Mouse (Mus musculus) embryonic facial prominence, embryonic 10.5 days (tissue): Measurements from ENCODE around the gene Def8. TPM values are rescaled to one million over a fixed set of nuclear protein-coding genes. Genes with fewer than 3 reads are reported as not detected.
A peak's percentile ranks its signal among the peaks of the same experiment; 100 is the strongest.

Experiments used
- DNase-seq: peaks from one replicate; pipeline ENCODE4 v3.0.0-alpha.2; 2017; ENCODE audit warnings: low spot score
- H3K27ac ChIP-seq: fragments of 300-500 bp; sonication (generic); replicated peaks from 2 replicates; pipeline ENCODE4 v1.5.1; 2016; ENCODE audit warnings: mild to moderate bottlenecking
- H3K27me3 ChIP-seq: fragments of 300-500 bp; sonication (generic); replicated peaks from 2 replicates; pipeline ENCODE4 v1.6.1; 2016; ENCODE audit warnings: low read depth, mild to moderate bottlenecking; ENCODE audit not compliant: poor library complexity, severe bottlenecking
- H3K36me3 ChIP-seq: fragments of 300-500 bp; sonication (generic); replicated peaks from 2 replicates; pipeline ENCODE4 v1.6.1; 2016; ENCODE audit warnings: mild to moderate bottlenecking, moderate library complexity
- H3K4me1 ChIP-seq: fragments of 300-500 bp; sonication (generic); 2 replicates; pipeline ENCODE4 v1.6.1; 2016
- H3K4me3 ChIP-seq: fragments of 300-500 bp; sonication (generic); 2 replicates; pipeline ENCODE4 v1.5.1; 2016; ENCODE audit warnings: mild to moderate bottlenecking, moderate library complexity
- H3K9me3 ChIP-seq: fragments of 300-500 bp; sonication (generic); 2 replicates; pipeline ENCODE4 v1.6.1; 2016; ENCODE audit warnings: mild to moderate bottlenecking
- WGBS: fragments of 180-500 bp; shearing (Covaris S2); methylation state at CpG from one replicate; pipeline ENCODE4 v1.1.7; 2016; 5-methylcytosine and 5-hydroxymethylcytosine counted together
- polyA plus RNA-seq: library from polyadenylated mRNA; unstranded; fragments of >200 nt; fragmentation: Nextera tagmentation; extraction: Ambion mirVana; gene quantifications from 2 replicates; pipeline ENCODE4 v1.2.1, GENCODE M21; 2016

The Def8 gene
- polyA plus RNA-seq, result 43.5 and 44.5 TPM in 2 replicates

DNA sequence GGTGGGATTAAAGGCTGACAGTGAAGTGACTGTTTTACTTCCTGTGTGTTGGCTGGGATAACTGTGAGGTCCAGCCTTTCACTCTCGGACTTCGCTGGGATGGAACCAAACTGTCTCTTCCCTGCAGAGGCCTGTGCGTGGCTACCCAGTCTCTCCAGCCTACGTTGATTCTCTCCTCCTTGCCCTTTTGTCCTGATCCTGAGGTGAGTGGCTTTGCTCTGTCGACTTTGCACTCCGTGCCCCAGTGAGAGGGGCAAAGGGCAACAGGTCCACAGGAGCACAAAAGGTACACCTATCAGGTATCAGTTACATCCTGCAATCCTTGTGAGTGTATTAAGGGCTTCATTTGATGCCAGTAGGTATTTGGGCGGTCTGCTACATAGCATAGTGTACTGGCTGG is at the start of gene Def8:
TSS of gene Def8 (plus strand) at position 87 of the 400 bp plus-strand sequence.
- Histone ChIP-seq H3K27ac (no peak within 1 kb of the TSS), H3K36me3 (peaks cover 27% of the 10 kb centered on the region), H3K9me3 (peaks cover 19% of the 10 kb centered on the region), H3K4me3 (peak within 1 kb of the TSS; percentile 39), H3K27me3 (peaks cover 6% of the 10 kb centered on the region; the same call in 1 of the 2 replicates), H3K4me1 (peaks cover 6% of the 10 kb centered on the region)
- WGBS, result 67% methylated on average over 7 of the region's 7 CpGs
- no peak for DNase-seq

DNA sequence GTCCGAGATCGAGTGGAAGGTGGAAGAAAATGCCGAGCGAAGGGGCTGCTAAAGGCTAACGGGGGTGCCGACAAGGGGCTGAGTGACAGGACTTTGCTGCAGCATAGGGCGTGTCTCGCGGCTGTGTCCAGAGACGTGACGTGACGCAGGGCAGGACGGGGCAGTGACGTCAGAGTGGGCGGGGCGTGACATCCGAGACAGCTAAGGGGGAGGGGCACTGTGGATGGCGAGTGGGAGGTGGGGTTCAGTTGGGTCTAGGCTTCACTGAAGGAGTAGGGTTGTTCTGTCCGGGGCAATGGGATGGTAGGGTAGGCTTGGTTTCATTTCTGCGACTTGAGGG is 49.1 kb upstream of the Def8 start:
- Histone ChIP-seq H3K27me3 (no peaks in the 10 kb centered on the region), H3K27ac (peak overlapping the region; percentile 91), H3K4me1 (peaks cover 24% of the 10 kb centered on the region), H3K36me3 (peaks cover 28% of the 10 kb centered on the region), H3K9me3 (no peaks in the 10 kb centered on the region), H3K4me3 (peak overlapping the region; percentile 72)
- DNase-seq, result peak; percentile 96
- WGBS, result under 1% methylated on average over 20 of the region's 20 CpGs

DNA sequence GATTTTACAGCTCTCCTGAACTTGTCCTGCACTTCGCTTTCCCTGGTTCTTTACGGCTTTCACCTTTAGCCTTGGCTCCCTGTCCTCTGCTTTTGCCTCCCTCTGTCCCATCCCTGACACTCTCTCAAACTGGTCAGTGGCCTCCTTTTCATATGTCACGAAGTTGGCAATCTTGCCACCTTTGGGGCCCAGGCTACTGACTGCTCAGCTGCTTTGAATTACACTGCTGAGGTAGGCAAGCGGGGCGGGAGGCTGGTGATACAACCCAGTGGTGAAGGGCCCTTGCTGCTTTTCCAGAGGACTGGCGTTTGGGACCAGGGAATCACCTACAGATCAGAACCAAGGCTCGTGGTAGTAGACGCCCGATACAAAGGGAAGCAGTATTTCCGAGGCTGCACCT is 47.6 kb upstream of the Def8 start:
- Histone ChIP-seq H3K4me1 (peaks cover 24% of the 10 kb centered on the region), H3K27me3 (no peaks in the 10 kb centered on the region), H3K9me3 (no peaks in the 10 kb centered on the region), H3K4me3 (no peak overlapping the region), H3K36me3 (peaks cover 33% of the 10 kb centered on the region), H3K27ac (no peak overlapping the region)
- 89% methylated on average over 10 of the region's 10 CpGs for WGBS
- DNase-seq, result no peak

DNA sequence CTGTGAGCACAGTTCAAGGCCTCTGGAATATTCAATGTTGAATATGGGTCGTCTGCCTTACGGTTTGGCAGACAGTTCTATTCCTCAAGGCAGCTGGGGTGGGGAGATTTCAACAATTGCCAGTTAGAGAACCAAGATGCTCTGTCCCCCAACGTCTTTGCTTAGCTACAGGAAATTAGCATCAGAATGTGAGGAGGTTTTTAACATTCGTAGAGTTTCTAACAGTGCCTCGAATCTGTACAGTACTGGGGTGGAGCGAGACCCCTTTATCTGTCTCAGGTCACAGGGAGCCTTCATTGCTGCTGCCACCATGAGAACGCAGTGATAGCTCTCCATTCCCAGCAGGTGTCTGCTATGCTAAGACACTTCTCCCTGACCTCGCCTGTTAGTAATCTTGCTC is 47.2 kb upstream of the Def8 start:
- Histone ChIP-seq H3K4me3 (no peak overlapping the region), H3K27ac (no peak overlapping the region), H3K9me3 (no peaks in the 10 kb centered on the region), H3K36me3 (peaks cover 37% of the 10 kb centered on the region), H3K27me3 (no peaks in the 10 kb centered on the region), H3K4me1 (peaks cover 24% of the 10 kb centered on the region)
- DNase-seq, result no peak
- WGBS, result 73% methylated on average over 8 of the region's 8 CpGs

DNA sequence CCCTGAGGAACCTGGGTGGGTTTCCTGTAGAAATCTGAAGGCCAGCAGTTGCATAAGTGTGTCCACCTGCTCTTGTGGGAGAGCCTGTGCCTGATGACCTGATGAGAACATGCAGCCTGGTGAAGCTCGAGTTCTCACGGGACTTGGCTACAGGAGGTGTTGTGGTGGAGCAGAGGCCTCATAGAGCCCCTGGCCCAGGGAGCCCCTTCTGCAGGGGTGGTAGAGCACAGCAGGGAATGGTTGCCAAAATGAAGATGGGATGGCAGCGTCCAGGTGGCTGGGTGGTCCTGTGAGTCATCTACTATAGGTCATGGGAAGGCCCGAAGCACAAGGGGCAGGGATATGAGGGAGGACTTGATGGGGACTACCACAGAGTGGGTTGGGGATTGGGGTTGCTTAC is 41.6 kb upstream of the Def8 start:
- Histone ChIP-seq H3K36me3 (peaks cover 78% of the 10 kb centered on the region), H3K9me3 (no peaks in the 10 kb centered on the region), H3K27me3 (no peaks in the 10 kb centered on the region), H3K4me1 (no peaks in the 10 kb centered on the region), H3K4me3 (no peak overlapping the region), H3K27ac (no peak overlapping the region)
- 92% methylated on average over 4 of the region's 4 CpGs for WGBS
- DNase-seq, result no peak

DNA sequence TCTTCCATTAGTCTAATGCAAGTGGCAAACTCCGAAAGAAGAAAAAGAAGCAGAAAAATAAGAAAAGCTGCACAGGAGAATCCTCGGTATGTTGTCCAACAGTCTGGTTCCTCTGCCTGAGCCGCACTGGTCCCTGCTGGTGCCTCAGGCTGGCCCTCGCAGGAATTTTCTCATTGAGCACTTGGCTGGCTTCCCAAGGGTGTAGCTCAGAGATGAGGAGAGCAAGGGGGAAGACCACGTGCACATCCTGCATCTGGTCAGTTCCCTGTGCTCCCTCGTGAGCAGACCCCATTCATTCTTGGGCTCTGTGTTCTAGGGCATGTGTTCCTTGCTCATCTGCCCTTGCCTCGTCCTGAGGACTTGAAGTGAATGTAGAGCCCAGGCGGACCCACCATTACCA is 40.8 kb upstream of the Def8 start:
- no peaks in the 10 kb centered on the region for H3K27me3 ChIP-seq
- peaks cover 80% of the 10 kb centered on the region for H3K36me3 ChIP-seq
- DNase-seq, result no peak
- no peak overlapping the region for H3K27ac ChIP-seq
- H3K4me1 ChIP-seq, result no peaks in the 10 kb centered on the region
- WGBS, result 90% methylated on average over 8 of the region's 8 CpGs
- no peak overlapping the region for H3K4me3 ChIP-seq
- H3K9me3 ChIP-seq, result no peaks in the 10 kb centered on the region

DNA sequence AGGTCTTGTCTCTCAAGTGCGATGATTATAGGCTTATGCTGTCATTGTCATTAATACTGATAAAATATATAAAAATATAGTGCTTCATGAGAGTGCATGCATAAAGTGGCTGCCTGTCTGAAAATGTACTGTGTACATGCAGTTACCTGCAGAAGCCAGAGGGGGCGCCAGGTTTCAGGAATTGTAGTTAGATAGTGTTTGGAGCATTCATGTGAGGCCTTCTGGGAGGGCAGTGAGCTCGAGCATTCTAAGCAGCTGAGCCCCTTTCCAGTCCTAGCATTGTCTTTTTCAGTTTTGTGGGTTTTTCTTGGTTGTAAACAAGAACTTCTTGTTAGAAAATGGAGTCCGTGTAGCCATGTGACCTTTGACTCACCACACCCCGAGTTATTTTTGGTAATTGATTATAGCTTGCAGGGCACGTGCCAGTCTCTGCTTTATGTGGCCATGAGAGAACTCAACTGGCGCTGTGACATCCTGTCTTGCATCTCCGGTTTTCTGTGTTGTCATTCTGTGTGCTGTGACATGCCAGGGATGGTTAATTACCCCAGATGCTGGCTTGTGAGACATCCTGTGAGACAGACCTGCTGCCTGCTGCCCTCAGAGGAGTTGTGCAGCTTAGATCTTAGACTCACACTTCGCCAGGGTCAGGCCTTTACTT is 38.3 kb upstream of the Def8 start:
- peak; percentile 40 for DNase-seq
- H3K36me3 ChIP-seq, result peaks cover 94% of the 10 kb centered on the region
- no peaks in the 10 kb centered on the region for H3K9me3 ChIP-seq
- H3K4me1 ChIP-seq, result no peaks in the 10 kb centered on the region
- no peak overlapping the region for H3K27ac ChIP-seq
- H3K4me3 ChIP-seq, result no peak overlapping the region
- no peaks in the 10 kb centered on the region for H3K27me3 ChIP-seq
- WGBS, result 75% methylated on average over 9 of the region's 9 CpGs

DNA sequence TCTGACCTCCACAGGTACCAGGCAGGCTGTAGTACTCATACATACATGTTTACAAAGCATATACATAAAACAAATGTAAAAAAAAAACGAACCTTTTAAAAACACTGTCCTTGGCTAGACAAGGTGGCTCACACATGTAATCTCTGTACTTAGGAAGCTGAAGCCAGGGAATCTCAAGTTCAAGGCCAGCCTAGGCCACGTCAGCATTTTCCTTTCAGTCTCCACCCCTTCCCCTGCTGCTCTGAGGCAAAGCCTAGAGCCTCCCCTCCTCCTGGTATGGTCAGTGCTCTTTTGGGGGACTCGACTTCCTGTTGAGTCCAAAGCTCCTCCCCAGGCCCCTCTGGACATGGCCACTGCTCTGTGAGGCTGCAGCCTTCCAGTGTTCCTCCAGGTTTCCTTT is 36.3 kb upstream of the Def8 start:
- no peak overlapping the region for H3K27ac ChIP-seq
- WGBS, result 73% methylated on average over 3 of the region's 3 CpGs
- H3K27me3 ChIP-seq, result no peaks in the 10 kb centered on the region
- no peak overlapping the region for H3K4me3 ChIP-seq
- DNase-seq, result no peak
- peaks cover 100% of the 10 kb centered on the region for H3K36me3 ChIP-seq
- no peaks in the 10 kb centered on the region for H3K9me3 ChIP-seq
- H3K4me1 ChIP-seq, result no peaks in the 10 kb centered on the region

DNA sequence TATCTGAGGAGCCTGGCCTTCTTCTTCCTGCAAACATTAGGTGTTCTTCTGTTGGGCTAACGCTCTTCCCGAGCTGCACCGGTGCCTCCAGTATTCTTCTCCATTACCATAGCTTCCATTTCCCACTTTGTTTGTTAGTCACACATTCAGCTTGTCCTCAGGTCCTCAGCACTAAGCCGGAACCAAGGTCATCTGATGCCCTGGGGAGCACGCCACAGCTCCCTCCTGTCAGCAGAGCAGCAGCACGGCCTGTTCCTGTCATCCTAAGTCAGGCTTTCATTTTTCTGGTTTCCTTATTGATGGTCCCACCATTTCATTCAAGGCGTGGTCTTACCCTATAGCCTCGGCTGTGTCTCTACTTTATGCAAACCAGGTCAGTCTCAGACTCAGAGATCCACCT is 35.5 kb upstream of the Def8 start:
- Histone ChIP-seq H3K4me3 (no peak overlapping the region), H3K9me3 (no peaks in the 10 kb centered on the region), H3K27ac (no peak overlapping the region), H3K4me1 (no peaks in the 10 kb centered on the region), H3K27me3 (no peaks in the 10 kb centered on the region), H3K36me3 (peaks cover 100% of the 10 kb centered on the region)
- DNase-seq, result no peak
- 89% methylated on average over 8 of the region's 8 CpGs for WGBS

DNA sequence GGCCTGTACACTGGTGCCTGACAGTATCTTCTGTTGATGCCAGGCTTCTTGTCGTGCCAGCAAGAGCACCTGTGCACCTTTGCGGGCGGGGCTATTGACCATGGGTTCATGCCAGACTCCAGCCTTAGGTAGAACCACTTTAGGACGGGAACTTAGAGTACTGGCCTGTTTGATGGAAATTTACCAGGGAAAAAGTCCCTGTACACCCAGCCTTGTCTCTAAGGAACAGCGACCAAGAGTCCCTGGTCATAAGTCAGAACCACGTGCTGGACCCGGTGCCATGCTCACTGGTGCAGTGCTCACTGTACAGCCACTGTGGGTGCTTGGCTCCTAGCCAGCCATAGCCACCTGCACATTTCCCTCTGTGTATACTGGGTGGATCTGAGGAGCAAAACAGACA is 34.3 kb upstream of the Def8 start:
- Histone ChIP-seq H3K27ac (no peak overlapping the region), H3K36me3 (peaks cover 100% of the 10 kb centered on the region), H3K4me3 (no peak overlapping the region), H3K27me3 (no peaks in the 10 kb centered on the region), H3K4me1 (no peaks in the 10 kb centered on the region), H3K9me3 (no peaks in the 10 kb centered on the region)
- no peak for DNase-seq
- 94% methylated on average over 7 of the region's 7 CpGs for WGBS

DNA sequence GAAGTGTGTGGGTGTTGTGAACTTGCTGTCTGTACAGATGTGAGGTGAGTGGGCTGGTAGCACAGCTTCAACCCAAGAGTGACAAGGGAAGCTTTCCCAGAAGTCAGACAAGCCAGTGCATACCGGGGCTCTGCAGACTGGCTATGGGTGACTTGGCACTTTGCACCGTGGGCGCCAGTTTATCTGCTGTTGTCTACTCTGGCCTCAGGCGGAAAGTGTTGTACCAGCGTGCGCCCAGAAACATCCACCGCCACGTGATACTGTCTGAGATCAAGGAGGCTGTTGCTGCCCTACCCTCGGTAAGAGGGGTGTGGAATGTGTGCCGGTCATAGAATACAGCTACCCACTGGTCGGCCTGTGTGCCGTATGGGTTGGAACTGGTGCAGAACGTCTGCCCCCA is 25.0 kb upstream of the Def8 start:
- Histone ChIP-seq H3K9me3 (no peaks in the 10 kb centered on the region), H3K4me1 (no peaks in the 10 kb centered on the region), H3K4me3 (no peak overlapping the region), H3K36me3 (peaks cover 100% of the 10 kb centered on the region), H3K27me3 (no peaks in the 10 kb centered on the region), H3K27ac (no peak overlapping the region)
- no peak for DNase-seq
- WGBS, result 93% methylated on average over 13 of the region's 13 CpGs

DNA sequence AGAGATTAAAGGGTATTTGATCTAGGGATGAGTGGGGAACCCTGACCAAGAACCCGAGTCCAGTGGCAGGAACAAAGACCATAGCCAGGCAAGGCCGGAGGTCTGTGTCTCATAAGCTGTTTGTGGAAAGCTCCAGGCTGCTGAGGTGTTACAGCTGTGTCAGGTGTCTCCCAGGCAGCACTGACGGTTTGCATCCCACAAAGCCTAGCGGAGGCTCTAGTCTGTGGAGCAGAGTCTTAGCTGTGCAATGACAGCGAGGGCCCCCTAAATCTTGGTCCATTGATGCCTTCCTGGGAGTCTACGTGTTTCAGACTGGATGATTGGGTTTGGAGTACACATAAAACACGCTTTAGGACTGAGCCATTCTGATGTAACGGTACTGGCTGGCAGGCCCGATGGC is 21.4 kb upstream of the Def8 start:
- Histone ChIP-seq H3K9me3 (no peaks in the 10 kb centered on the region), H3K4me1 (peaks cover 10% of the 10 kb centered on the region; the same call in 1 of the 2 replicates), H3K4me3 (no peak overlapping the region), H3K27me3 (no peaks in the 10 kb centered on the region), H3K36me3 (peaks cover 67% of the 10 kb centered on the region), H3K27ac (no peak overlapping the region)
- WGBS, result 91% methylated on average over 9 of the region's 9 CpGs
- DNase-seq, result no peak

DNA sequence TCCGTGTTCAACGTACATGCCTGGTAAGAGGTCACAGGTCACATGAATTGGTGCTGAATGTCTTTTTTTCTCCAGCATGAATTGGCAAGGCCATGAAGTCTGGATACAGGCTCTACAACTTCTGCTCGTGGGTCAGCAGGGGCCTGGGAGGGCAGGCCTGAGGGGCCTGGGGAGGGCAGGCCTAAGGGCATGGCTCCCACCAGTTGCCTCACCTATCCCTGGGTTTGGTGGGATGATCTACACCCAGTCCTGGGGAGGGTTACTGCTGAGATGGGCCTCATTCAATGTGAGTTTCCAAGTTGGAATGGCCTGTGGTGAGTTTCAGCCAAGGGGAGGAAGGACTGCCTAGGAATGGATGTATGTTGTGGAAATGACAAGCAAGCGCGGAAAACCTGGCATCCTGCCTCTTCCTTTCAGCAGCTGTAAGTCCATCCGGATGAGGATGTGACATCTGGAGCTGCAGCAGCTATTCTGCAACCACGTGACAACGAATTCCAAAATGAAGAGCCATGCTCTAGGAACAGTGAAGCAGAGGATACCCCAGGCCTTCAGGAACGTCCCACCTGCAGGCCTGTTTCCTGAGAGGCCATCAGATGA is 20.5 kb upstream of the Def8 start:
- no peak overlapping the region for H3K27ac ChIP-seq
- peaks cover 11% of the 10 kb centered on the region; the same call in 1 of the 2 replicates for H3K4me1 ChIP-seq
- H3K27me3 ChIP-seq, result peaks cover 5% of the 10 kb centered on the region
- H3K9me3 ChIP-seq, result no peaks in the 10 kb centered on the region
- H3K36me3 ChIP-seq, result peaks cover 58% of the 10 kb centered on the region
- WGBS, result 88% methylated on average over 9 of the region's 9 CpGs
- H3K4me3 ChIP-seq, result no peak overlapping the region
- DNase-seq, result no peak
